Mouse (Mus musculus) heart, embryonic 11.5 days (tissue): ENCODE measurements around the gene Tmem204. TPM values are rescaled to one million over a fixed set of nuclear protein-coding genes. Genes with fewer than 3 reads are reported as not detected.
A peak's percentile ranks its signal among the peaks of the same experiment; 100 is the strongest.

ENCODE experiments used
- ATAC-seq: fragments of 200-750 bp; cut with Nextera tagmentation; replicated peaks from 2 replicates; pipeline ENCODE4 v1.8.0; 2017; ENCODE audit warnings: moderate library complexity; ENCODE audit not compliant: insufficient number of reproducible peaks, low FRiP score, low TSS enrichment
- H3K27ac ChIP-seq: fragments of 300-500 bp; sonication (generic); 2 replicates; pipeline ENCODE4 v1.5.1; 2014; ENCODE audit warnings: mild to moderate bottlenecking, low read depth, low read length
- H3K27me3 ChIP-seq: fragments of 300-500 bp; sonication (generic); 2 replicates; pipeline ENCODE4 v1.6.1; 2014; ENCODE audit warnings: mild to moderate bottlenecking, low read length, mixed read lengths; ENCODE audit not compliant: control insufficient read depth, insufficient read depth
- H3K36me3 ChIP-seq: fragments of 300-500 bp; sonication (generic); 2 replicates; pipeline ENCODE4 v1.6.1; 2014; ENCODE audit warnings: mild to moderate bottlenecking, low read length, moderate library complexity, mixed read lengths; ENCODE audit not compliant: control insufficient read depth, insufficient read depth
- H3K4me1 ChIP-seq: fragments of 300-500 bp; sonication (generic); 2 replicates; pipeline ENCODE4 v1.6.1; 2014; ENCODE audit warnings: low read length; ENCODE audit not compliant: control insufficient read depth, insufficient read depth
- H3K4me2 ChIP-seq: fragments of 300-500 bp; sonication (generic); 2 replicates; pipeline ENCODE4 v1.6.1; 2014; ENCODE audit warnings: mild to moderate bottlenecking, moderate library complexity
- H3K4me3 ChIP-seq: fragments of 300-500 bp; sonication (generic); 2 replicates; pipeline ENCODE4 v1.5.1; 2014; ENCODE audit warnings: low read depth, low read length
- H3K9ac ChIP-seq: fragments of 300-500 bp; sonication (generic); 2 replicates; pipeline ENCODE4 v1.6.1; 2014; ENCODE audit warnings: mild to moderate bottlenecking, low read depth, low read length, moderate library complexity
- H3K9me3 ChIP-seq: fragments of 300-500 bp; sonication (generic); replicated peaks from 2 replicates; pipeline ENCODE4 v1.6.1; 2016; ENCODE audit warnings: low read length; ENCODE audit not compliant: control insufficient read depth
- WGBS: fragments of 180-500 bp; shearing (Covaris S2); extraction: QIAGEN DNeasy Blood & Tissue Kit; methylation state at CpG from one replicate; pipeline ENCODE4 v1.1.7; 2014; ENCODE audit not compliant: insufficient replicate concordance; 5-methylcytosine and 5-hydroxymethylcytosine counted together
- polyA plus RNA-seq: library from polyadenylated mRNA; unstranded; fragments of >200 nt; fragmentation: Nextera tagmentation; extraction: Ambion mirVana; gene quantifications from 2 replicates; pipeline ENCODE4 v1.2.1, GENCODE M21; 2014

Tmem204 gene
- polyA plus RNA-seq, 1 experiment from 2014 or later, result 14.4 TPM

DNA sequence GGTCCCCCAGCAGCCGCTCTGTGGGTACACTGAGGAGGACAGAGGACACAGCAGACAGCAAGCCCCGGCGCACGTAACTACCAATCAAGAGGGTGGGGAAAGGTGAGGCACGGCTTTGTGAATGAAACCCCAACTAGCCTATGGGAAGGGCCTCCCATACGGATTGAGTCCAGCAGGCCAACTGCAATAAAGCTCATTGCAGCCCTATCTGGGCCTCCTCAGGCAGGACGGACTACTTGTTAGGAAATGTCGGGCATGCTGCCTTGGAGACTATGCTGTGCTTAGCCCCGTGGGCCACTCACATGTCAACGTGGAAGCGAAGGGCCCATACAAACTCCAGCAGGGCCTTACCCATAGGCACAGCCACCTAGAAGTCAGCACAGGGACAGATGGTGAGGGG is 17.9 kb upstream of the Tmem204 start:
- Histone ChIP-seq H3K4me3 (no peak overlapping the region), H3K4me2 (no peak overlapping the region), H3K9ac (no peak overlapping the region), H3K27me3 (no peaks in the 10 kb centered on the region), H3K9me3 (no peaks in the 10 kb centered on the region), H3K36me3 (peaks cover 44% of the 10 kb centered on the region), H3K4me1 (no peaks in the 10 kb centered on the region), H3K27ac (no peak overlapping the region)
- ATAC-seq, result no peak
- WGBS, result 91% methylated on average over 11 of the region's 11 CpGs

DNA sequence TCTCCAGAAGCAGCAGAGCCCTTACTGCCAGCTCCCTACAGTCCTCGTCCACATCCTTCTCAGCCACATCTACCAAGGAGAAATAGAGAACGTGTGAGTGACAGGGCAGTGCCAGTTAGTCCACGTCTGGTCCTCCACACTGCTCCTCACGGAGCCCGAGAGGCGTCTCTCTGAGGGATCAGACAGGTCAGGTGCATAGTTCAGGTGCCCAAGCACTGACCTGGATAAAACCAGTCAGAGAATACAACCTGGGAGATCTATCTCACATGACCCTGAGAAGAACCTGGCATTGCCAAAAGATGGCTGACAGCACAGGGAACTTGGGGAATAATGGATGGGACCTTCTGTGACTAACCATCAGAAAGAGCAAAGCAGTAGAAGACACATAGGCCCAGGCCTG is 16.7 kb upstream of the Tmem204 start:
- Histone ChIP-seq H3K27ac (no peak overlapping the region), H3K4me3 (no peak overlapping the region), H3K36me3 (peaks cover 37% of the 10 kb centered on the region), H3K4me1 (no peaks in the 10 kb centered on the region), H3K4me2 (no peak overlapping the region), H3K9ac (no peak overlapping the region), H3K9me3 (no peaks in the 10 kb centered on the region), H3K27me3 (no peaks in the 10 kb centered on the region)
- no peak for ATAC-seq
- WGBS, result 92% methylated on average over 6 of the region's 6 CpGs

DNA sequence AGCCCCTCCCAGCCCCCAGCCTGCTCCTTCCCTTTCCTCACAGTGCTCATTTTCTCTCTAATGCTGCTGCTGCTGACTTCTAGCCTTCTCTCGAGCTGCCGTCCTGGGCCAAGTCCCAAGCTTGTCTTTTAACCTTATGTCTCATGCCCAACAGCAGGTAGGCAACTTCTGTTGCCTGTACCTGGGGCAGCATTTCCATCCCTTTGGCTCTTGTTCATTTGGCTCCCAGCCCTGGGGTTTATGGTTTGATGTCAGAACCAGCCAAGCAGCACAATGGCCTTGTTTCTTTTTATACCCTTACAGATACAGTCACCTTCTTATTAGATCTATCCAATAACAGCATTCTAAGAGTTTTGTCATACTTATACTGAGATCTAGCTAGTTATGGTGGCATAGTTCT is 12.8 kb upstream of the Tmem204 start:
- Histone ChIP-seq H3K4me1 (no peaks in the 10 kb centered on the region), H3K9ac (no peak overlapping the region), H3K4me2 (no peak overlapping the region), H3K4me3 (no peak overlapping the region), H3K9me3 (no peaks in the 10 kb centered on the region), H3K36me3 (peaks cover 17% of the 10 kb centered on the region), H3K27me3 (no peaks in the 10 kb centered on the region), H3K27ac (no peak overlapping the region)
- WGBS, result 86% methylated on average over 2 of the region's 2 CpGs
- ATAC-seq, result no peak

DNA sequence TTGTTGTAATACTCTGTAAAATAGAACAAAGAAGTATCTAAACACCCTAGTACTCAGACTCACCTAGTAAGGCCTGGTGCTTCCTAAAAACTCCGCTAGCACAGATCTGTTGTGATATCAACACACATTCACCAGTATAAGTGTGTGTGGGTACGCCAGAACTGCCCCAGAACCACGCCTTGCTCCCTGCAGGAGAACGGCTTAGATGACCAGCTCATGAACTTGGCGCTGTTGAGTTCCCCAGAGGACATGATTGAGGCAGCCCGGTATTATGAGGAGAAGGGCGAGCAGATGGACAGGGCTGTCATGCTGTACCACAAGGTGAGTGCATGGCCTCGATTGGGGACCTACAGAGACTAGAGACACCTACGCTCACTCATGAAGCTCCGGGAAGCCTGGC is 7.1 kb upstream of the Tmem204 start:
- H3K9ac ChIP-seq, result peak overlapping the region; percentile 43
- peak overlapping the region; percentile 25; the same call in 1 of the 2 replicates for H3K27ac ChIP-seq
- no peaks in the 10 kb centered on the region for H3K36me3 ChIP-seq
- 89% methylated on average over 10 of the region's 10 CpGs for WGBS
- H3K4me2 ChIP-seq, result peak overlapping the region; percentile 54
- peaks cover 2% of the 10 kb centered on the region for H3K4me1 ChIP-seq
- H3K27me3 ChIP-seq, result no peaks in the 10 kb centered on the region
- ATAC-seq, result no peak
- H3K4me3 ChIP-seq, result peak overlapping the region; percentile 25; the same call in 1 of the 2 replicates
- H3K9me3 ChIP-seq, result no peaks in the 10 kb centered on the region

DNA sequence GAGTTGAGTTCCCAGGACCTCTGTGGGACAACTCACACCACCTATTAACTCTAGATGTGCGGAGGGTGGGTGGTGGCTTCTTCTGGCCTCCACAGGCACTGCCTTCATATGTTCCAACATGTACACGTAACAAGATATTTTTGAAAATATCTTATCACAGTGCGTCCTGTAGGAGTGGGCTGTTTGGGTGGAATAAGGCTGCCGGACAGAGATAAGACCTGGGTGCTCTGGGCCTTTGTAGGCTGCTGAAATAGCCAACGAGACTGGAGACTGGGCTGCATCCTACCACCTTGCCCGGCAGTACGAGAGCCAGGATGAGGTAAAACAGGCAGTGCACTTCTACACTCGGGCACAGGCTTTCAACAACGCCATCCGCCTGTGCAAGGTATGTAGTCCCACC is 5.8 kb upstream of the Tmem204 start:
- Histone ChIP-seq H3K27me3 (no peaks in the 10 kb centered on the region), H3K36me3 (no peaks in the 10 kb centered on the region), H3K4me3 (peak overlapping the region; percentile 25), H3K9ac (peak overlapping the region; percentile 54; the same call in 1 of the 2 replicates), H3K4me2 (peak overlapping the region; percentile 54), H3K4me1 (peaks cover 3% of the 10 kb centered on the region), H3K9me3 (no peaks in the 10 kb centered on the region), H3K27ac (peak overlapping the region; percentile 80)
- peak; percentile 83 for ATAC-seq
- 54% methylated on average over 10 of the region's 10 CpGs for WGBS

DNA sequence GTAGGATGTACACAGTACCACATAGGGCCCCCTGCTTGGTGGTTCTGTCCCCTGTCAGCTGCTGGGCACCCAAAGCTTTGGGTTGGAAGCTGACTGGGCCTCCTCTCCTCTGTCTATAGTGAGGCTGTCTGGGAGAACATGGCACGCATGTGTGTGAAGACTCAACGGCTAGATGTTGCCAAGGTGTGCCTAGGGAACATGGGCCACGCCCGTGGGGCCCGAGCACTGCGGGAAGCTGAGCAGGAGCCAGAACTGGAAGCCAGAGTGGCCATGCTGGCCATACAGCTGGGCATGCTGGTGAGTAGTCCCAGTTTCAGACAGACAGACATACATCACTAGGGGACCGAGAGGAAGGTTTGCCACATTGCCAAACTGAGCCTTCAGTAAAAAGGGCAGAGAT is 3.3 kb upstream of the Tmem204 start:
- H3K36me3 ChIP-seq, result no peaks in the 10 kb centered on the region
- no peak overlapping the region for H3K27ac ChIP-seq
- H3K4me2 ChIP-seq, result no peak overlapping the region
- no peak overlapping the region for H3K4me3 ChIP-seq
- H3K4me1 ChIP-seq, result peaks cover 22% of the 10 kb centered on the region
- WGBS, result 85% methylated on average over 7 of the region's 7 CpGs
- no peaks in the 10 kb centered on the region for H3K27me3 ChIP-seq
- no peak for ATAC-seq
- H3K9me3 ChIP-seq, result no peaks in the 10 kb centered on the region
- no peak overlapping the region for H3K9ac ChIP-seq

DNA sequence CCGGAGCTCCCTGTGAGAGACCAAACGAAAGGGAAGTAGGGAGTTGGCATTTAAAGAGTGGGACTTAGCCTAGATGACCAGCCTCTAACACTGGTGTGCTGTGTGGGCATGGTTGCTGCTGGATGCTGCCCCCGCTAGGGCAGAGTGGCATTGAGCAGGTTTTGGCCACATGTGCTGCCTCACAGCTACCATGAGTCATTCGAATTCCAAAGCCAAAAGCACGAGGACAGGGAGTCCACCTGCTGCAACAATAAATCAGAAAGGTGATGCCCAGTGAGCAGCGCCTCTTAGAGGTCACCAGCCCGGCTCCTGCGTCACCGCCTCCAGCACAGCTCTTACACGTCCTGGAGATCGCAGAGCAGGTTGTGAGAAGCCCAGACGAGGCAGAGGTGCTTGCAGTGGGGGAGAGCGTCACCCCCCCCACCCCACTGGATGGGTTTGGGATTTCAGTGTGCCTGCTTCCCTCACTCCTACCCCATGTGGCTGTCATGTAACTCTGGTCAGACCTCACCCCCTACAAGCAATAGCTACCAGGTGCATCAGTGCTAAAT is 1.5 kb upstream of the Tmem204 start:
- Histone ChIP-seq H3K4me2 (no peak overlapping the region), H3K27ac (peak overlapping the region; percentile 88; the same call in 1 of the 2 replicates), H3K4me1 (peaks cover 27% of the 10 kb centered on the region), H3K9me3 (no peaks in the 10 kb centered on the region), H3K9ac (no peak overlapping the region), H3K27me3 (no peaks in the 10 kb centered on the region), H3K36me3 (no peaks in the 10 kb centered on the region), H3K4me3 (no peak overlapping the region)
- WGBS, result 79% methylated on average over 13 of the region's 13 CpGs
- ATAC-seq, result no peak

DNA sequence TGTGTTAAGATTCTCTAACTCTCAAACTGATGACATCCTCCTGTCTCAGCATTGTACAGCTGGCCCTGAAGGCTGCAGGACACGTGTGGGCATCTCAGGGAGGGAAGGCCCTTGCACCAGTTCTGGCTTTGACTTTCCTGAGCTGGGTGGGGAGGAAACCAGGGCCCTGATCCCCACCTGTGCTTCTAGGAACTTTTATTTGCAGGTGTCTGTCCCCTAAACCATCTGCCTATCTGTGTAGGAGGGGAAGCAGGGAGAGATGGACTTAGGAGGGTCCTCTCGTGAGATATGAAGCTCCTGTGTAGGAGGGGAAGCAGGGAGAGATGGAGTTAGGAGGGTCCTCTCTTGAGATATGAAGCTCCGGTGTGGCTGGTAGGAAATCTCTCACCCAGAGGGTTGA is 504 bp downstream of the Tmem204 start:
- peaks cover 30% of the 10 kb centered on the region for H3K4me1 ChIP-seq
- no peaks in the 10 kb centered on the region for H3K27me3 ChIP-seq
- H3K9me3 ChIP-seq, result no peaks in the 10 kb centered on the region
- WGBS, result 29% methylated on average over 3 of the region's 3 CpGs
- H3K36me3 ChIP-seq, result no peaks in the 10 kb centered on the region
- ATAC-seq, result no peak
- H3K4me2 ChIP-seq, result no peak overlapping the region
- H3K9ac ChIP-seq, result no peak overlapping the region
- H3K27ac ChIP-seq, result peak overlapping the region; percentile 88
- H3K4me3 ChIP-seq, result no peak overlapping the region

DNA sequence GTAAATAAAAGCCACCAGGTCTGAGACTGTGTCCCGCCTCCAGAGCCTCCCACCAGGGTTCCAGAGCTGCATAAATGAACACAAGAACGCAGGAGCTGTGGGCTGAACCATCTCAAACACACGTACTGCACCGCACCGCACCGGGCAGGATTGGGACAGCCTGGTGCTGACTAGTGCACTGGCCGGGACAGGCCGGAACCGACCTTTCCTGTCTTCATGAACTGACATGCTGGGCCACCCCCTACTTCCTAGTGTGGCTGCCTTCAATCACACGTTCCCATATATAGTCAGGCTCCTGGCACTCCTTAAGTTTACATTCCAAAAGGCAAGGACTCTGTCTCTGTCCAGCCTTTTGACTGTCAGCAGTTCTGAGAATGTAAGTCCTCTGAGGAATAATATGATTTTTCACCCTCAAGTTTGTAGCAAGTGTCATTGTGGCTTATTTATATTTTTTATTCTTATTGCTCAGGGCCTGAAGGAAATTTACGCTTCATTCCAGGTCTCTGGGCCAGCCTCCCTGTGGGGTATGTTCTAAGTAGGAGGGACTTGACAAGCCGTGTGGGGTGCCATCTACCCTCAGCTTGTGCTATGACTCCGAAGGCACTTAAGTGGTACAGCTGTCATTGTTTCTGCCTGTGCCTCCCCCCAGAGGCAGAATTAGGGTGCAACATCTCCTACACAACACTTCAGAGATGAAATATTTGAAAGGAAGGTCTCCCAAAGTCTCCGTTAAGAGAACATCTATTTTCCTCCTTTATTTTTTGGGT is 1.1 kb downstream of the Tmem204 start:
- Histone ChIP-seq H3K4me3 (no peak overlapping the region), H3K4me2 (no peak overlapping the region), H3K4me1 (peaks cover 30% of the 10 kb centered on the region), H3K27ac (peak overlapping the region; percentile 88), H3K36me3 (no peaks in the 10 kb centered on the region), H3K9me3 (no peaks in the 10 kb centered on the region), H3K9ac (peak overlapping the region; percentile 36), H3K27me3 (no peaks in the 10 kb centered on the region)
- no peak; the same call in 1 of the 2 replicates for ATAC-seq
- 38% methylated on average over 14 of the region's 14 CpGs for WGBS
